Mouse (Mus musculus) lung, embryonic 15.5 days (tissue): ENCODE results near the gene Smok2b. TPM values are rescaled to one million over a fixed set of nuclear protein-coding genes. Genes with fewer than 3 reads are reported as not detected.

Experiments used
- polyA plus RNA-seq: library from polyadenylated mRNA; unstranded; fragments of >200 nt; fragmentation: Nextera tagmentation; extraction: Ambion mirVana; gene quantifications from 2 replicates; pipeline ENCODE4 v1.2.1, GENCODE M21; 2015

Smok2b gene
- polyA plus RNA-seq, 1 experiment from 2014 or later: not detected

Other genes starting within 250 kb of the Smok2b start
- 115 and 129 TPM in 2 replicates for gene Wtap, start 236.1 kb upstream of the Smok2b start, polyA plus RNA-seq
- 101 and 106 TPM in 2 replicates for gene Sod2, start 223.4 kb upstream of the Smok2b start, polyA plus RNA-seq
- 0.26 TPM in 1 of 2 replicates, not detected in the other for gene Gpr31b, start 178.0 kb upstream of the Smok2b start, polyA plus RNA-seq
- not detected in 2 replicates for gene Tcp10b, start 169.2 kb upstream of the Smok2b start, polyA plus RNA-seq
- gene Unc93a, start 98.4 kb upstream of the Smok2b start, polyA plus RNA-seq: not detected in 2 replicates
- gene Smok2a, start 9.1 kb upstream of the Smok2b start, polyA plus RNA-seq: not detected in 2 replicates
- not detected in 2 replicates for gene Tcp10c, start 124.3 kb downstream of the Smok2b start, polyA plus RNA-seq